Mouse (Mus musculus) layer of hippocampus, adult 11-12 months (tissue): ENCODE measurements at regions not wholly inside any gene's neighbourhood (a gene's known extent, or its start where the extent isn't known, plus 50 kb on each side); places are given as distances from the start of the nearest gene placed in this dataset.
A peak's percentile ranks its signal among the peaks of the same experiment; 100 is the strongest.

ENCODE experiments used
- DNase-seq: peaks from one replicate; pipeline ENCODE4 v3.0.0; 2022; ENCODE audit warnings: low spot score

DNA sequence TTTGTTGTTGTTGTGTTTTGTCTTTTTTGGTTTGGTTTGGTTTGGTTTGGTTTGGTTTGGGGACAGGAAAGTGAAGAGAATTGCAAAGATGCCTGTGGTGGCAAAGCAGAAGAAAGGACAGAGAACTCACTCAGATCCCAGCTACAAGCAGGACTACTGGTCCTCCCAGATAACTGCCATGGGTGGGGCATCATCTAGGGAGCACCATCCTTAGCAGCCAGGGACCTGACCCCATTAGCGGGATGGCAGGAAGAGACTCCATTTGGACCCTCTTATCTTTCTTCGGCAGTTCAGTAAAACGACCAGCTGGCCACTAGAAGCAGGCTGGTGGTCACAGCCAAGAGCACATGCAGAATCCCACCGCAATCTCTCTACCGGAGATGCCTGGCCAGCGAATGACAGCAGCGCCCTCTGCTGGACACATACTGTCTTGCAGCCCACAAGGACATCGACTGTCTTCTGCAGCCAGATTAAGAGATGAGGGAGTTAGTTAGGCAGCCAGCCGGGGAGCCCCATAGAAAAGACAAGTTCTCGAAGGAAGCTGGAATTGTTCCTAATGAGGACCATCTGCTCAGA is 119.8 kb downstream of the Gm9195 start:
- DNase-seq = peak; percentile 80

DNA sequence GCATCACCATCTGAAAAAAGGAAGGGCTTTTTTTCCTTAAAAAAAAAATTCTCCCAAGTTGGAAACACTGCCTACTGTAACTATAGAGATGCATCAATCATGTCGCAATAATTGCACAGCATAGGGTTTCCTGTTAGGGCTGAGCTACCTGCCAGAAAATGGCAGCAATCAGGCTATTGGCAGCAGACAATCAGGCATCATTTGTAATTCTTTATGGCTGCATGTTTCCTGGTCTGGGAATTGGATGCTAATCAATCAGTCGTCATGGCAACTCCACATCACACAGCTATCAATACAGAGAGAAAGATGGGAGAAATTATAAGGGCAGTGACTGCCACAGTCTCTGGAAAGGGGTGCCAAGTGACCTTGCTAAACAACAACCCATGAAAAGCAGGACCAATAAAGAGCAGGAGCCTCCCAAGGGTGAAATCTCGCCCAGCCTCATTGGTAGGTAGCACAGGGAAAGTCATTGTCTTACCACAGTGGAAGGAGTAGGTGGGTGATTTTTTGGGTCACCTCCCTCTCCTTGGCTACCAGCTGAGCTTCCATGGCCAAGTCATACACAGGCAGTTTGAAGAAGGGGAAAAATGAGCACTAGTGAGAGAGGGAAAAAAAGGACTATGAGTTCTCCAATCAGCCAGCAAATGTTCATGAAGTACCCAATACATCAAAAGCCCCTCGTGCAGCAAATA is 130.7 kb downstream of the Gm9195 start:
- DNase-seq = no peak

DNA sequence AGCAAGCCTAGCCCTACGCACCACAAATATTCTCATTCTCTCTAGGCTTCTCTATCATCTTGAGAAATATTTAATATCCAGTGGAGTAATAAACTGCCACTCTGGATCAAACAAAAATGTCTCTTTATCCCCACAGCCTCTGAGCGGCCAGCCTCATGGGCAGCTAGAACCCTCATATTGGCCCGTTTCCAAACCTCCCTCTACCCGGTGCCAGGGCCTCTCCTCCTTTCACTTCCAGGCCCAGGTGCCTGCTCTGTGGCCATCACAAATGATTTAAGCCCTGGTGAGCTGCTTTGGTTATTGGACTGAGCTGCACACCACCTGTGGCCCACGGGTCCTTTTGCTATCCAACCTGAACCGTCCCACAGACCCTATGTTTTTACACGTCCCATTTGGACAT is 131.5 kb downstream of the Gm9195 start:
- DNase-seq = no peak

DNA sequence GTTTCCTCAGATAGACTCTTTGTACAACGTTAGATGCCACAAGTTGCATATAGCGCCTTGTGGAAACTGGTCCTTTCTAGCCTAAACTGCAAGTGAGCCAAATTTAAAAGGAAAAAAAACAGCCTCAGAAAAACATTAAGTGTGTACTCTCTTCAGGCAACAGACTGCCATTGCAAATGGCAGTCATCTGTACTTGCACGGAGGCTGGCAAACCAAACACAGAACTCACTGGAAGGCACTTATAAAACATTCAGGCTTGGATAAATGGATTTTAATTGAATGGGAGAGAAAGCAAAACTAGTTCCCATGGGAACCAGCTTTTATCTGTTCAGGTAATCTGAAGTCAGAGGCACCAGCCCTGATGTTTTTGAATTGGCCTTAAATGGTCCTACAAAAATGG is 133.7 kb downstream of the Gm9195 start:
- DNase-seq = no peak

DNA sequence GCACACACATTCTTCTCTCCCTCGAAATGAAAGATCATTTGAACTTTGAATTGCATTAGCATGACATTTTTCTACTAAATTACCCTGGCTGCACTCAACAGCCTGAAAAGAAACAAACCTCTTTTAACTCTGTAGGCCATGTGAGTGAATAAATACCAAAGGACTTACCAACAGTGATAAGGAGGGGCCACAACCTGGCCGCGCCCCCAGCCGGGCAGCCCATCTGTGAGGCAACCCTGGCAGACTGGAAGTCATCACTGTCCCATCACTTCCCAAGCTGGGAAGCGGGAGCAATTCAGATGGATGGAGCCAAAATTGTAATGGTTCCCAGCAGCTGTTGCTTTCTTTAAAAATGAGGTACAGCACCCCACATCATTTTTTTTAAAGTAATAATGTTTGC is 149.5 kb downstream of the Gm9195 start:
- no peak for DNase-seq

DNA sequence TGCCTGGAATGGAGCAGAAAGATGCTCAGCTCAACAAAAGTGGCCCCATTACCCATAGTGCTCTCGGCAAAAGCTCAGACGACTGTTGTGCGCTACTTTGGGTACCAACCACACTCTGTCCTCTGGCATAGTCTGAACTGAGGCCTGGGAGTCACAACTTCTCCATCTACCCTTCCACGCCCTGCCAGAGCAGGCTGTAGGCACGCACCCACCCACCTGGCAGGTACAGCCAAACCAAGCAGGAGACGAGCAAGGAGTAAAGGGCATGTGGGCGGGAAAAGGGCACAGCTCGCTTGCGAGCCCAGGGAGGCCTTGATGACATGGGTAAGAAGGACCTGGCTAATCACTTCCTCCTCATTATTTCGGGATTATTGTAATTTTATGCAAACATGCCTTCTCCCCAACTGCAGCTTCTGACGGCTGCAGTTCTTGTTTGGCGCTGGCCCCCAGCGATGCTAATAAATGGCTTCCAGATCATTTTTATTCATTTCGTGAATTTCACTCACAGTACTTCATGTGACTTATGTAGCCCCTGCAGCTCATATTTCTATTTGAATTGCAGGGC is 150.0 kb downstream of the Gm9195 start:
- no peak for DNase-seq

DNA sequence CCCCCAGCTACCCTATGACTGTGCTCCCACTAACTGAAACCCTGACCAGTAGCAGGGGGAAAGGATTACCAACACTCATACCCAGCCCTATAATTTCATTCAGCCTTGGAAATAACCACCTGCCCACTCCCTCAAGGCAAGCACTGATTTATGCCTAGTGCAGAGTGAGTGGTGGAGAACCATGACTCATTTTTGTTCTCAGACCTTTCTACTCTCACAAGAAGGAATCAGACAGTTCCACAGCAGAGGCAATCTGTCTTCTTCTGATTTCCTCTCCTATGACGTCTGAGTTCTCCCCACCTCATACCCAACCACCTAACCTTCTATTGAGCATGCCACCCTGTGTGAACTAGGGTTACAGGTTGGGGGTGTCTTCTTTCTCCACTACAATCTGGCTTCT is 153.6 kb downstream of the Gm9195 start:
- no peak for DNase-seq

DNA sequence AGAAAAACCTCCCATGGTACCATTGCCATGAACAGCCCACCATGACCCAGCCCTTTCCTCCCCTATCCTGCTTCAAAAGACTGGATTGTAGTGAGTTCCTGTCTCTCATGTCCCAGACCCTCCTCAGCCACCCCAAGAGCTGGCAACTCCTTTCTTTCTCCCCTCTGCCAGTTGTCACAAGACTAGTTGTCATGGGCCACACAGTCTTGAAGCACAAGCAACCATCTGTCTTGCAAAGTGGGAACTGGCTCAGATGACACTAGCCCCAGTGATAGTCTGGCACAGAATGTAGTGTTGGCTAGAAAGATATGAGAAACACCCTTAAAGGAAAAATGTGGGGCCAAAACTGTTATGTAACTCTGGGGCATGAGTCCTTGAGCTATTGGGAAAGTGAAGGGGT is 187.8 kb downstream of the Gm9195 start:
- DNase-seq = no peak

DNA sequence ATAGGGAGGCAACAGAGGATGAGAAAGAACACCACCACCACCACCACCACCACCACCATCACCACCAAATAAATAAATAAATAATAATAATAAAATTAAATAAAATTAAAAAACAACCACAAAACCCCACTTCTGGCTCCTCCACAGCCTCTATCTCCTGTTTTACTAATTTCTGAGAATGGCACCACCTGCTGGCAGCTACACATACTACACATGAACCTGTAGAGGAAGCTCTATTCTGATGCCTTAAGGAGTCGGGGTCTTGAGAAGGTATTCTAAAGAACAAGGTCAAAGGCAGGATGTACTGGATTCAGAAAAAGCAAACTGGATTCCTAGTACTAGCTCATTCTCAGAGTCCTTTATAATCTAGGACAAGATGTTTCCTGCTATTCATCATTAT is 191.6 kb downstream of the Gm9195 start:
- DNase-seq = peak; percentile 54

DNA sequence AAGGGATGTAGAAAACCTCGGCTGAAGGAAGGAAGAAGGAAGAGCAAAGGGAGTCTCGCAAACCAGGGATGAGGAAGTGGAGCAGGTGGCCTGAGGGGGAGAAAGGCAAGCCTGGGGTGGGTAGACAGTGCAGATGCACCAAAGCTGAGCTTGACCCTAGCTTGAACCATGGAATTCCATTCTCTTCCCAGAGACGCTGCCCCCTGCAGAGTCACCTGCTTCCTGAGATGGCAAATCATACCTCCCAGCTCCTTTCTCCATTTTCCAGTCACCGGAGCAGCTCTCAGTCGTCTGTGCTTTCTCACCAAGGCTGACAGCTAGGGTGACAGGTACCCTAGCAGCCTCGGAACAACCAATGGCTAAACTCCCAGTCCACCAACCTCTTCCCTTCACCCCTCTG is 197.0 kb downstream of the Gm9195 start:
- no peak for DNase-seq

DNA sequence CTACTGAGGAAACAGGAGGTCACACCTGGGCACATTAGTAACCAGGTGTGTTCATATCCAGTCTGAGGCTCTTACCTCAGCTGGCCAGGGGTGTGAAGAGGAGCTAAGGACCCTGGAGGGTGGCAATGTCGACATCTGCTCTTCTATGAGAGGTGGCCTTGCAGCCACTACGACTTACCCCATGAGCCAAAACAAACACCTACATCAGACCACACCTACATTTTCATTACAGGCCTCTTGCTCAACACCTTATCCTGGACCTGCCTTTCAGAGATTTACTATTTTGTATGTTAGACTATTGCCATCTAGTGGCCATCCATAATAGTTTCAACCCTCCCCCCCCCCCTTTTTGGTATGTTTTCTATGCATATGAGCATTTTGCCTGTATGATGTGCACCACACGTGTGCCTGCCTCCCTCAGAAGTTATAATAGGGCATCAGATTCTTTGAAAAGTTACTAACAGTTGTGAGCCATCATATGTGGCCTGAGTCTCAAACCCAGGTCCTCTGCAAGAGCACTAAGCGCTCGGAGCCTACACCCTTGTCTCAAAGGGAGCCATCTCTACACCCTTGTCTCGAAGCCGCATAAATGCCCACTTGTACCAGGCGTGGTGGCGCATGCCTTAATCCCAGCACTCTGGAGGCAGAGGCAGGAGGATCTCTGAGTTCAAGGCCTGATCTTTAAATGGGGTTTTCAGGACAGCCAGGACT is 197.8 kb downstream of the Gm9195 start:
- peak; percentile 6 for DNase-seq

DNA sequence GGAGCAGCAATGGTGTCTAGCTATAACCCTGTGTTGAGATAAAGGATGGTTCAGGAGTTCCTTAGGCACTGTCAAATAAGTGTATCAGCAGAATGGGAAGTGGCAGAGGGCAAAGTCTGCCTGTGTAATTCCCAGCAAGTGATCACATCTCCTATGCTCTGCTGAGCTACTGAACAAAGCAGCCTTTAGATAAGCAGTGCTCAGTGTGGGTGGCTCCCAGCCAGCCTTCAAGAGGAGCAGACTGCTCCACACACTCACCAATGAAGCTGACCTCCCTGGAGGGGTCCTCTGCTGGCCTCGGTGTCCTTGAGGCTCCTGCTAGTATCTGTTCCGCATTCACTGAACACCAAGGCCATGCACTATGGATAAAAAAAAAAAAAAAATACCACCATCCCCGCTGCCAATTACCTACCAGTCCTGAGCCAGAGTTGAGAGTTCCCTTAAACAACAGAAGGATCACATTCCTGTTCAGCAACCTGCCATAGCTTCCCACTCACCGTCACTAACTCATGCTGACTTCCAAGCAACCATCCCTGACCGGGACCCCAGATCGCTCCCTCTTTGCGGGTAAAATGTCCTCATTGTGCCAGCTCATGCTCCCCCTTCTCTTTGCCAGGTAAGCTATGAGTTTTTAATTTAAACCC is 198.9 kb downstream of the Gm9195 start:
- peak; percentile 16 for DNase-seq

DNA sequence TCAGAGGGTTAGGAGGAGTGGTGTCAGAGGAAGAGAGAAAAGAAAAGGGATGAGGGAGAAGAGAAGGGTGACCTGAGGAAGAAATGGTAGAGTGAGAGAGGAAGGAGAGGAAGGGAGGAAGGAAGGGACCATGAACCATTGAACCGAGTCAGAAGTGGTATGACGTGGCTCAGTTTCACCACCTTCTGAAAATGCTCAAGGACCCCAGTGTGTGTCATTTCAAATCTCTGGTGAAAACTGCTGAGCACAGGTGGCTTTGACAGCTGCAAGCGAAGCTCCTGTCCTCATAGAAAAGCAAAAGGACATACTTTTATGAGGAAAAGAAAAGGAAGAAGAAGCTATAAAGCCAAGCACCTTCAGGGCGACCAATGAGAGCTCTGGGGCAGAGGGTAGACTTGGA is 214.3 kb downstream of the Gm9195 start:
- DNase-seq = no peak

DNA sequence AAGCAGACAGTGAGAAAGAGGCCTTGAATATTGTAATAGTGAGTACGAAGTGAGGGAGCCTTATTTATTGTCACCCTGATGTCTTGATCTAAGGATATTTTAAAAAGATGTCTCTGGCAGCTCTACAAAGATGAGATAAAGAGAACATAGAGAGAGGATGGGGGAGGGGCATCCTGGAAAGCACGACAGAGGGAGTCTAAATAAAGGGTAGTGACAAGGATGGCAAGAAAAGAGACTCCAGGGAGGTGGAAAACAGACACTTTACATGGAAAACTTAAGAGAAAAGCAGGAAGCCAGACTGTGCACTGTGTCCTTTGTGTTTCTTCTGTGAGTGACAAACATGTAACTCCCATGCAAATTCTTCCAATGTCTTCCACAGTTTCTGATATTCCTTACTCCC is 232.4 kb downstream of the Gm9195 start:
- no peak for DNase-seq

DNA sequence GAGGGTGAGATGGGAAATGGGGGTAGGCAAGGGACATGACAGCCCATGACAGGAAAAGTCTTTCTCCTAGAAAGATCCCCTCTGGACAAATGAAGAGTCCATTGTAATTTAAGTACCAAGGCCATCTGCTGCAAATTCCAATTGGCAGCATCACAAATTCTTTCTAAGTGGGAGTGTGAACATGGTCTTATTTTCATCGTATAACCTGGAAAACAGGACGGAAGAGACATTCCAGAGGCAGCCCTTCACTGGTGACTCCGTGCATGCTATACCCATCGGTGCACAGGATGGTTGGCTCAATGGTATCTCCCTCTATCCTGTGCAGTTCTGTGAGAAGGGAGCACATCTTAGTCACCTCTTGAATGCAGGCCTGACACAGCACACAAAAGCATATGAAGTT is 249.8 kb downstream of the Gm9195 start:
- no peak for DNase-seq

DNA sequence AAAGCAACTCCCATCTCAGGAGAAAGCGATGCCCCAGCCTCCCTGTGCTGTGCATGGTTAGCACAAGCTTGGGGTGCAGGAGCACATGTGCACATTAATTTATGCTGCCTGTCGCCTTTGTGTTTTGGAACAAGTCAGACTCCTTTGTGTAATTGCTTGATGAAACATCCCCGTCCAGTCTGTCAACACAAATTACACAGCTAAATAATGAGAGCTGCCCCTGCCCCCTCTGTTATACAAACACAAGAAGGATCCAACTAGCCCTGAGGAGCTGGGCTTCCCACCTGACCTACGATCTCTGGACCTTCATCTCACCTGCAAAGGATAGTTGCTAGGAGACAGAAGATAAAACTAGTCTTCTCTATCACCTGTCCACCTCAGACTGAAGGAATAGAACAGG is 251.4 kb downstream of the Gm9195 start:
- DNase-seq = no peak

DNA sequence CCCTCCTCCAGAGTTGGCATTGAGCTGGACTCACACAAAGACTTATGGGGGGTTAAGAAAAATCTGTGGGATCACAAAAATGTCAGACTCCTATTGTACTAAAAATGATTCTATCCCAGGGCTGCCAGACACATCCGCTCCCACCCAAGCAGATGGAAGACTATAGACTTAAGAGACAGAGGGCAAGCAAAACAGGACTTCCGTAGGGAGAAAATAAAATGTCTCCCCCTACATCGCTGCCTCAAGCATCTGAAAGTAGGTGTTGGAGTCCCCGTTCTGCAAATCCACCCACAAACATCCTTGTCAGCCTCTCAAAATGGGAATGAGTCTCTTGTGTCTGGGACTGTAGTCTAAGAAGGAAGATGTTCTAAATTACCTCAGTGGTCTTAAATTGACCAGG is 253.3 kb downstream of the Gm9195 start:
- DNase-seq = no peak

DNA sequence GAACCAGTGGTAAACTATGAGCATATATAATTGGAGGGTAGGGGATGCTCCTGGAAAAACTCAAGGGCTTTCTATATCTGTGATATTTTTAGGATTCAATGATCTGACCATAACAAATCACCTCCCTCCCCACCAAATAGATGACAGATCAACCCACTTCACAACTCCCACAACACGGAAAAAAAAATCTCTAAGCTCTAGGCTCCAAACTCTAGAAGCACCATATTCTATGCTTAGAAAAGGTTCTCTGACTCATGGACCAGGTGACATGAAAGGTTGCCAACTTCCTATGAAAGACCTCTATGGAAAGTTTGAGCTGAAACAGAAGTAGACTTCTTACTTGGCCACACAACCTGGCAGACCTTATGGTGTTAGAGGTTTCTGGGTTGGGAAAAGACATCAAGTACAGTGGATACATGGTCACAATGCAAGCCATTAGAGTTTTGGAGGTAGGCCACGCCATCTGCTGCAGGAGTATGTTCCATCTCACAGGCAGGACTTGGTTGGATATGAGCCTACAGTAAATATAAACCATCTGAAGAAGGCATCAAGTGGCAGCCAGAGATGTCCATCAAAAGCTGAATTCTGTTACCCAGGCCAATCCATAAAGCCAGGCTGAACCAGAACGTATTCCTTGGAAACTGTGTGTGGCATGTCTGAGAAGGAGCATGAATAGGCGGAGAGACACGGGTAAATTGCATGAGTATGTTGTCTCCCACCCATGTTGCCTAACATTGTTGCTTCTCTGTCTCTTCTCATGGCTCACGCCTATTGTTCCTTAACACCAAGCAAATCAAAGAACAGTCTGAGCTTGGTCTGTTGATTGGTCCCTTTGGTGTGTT is 257.2 kb downstream of the Gm9195 start:
- peak; percentile 32 for DNase-seq

DNA sequence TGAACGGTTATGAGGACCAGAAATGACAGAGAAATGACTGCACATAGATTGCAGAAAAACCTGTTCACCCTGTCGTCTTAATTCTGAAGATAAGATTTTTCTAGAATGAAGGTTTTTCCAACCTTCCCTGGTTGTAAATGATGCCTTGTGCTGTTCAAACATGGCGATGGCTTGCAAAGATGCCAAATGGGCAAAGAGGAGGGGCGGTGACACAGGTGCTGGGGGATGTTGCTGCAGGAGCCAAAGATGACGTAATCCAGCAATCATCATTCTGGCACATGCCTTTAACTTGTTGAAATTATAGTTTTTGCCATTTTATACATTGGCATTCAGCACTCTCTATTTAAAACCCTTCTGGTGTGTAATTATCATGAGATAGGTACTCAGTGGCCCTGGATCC is 263.8 kb downstream of the Gm9195 start:
- DNase-seq = no peak

DNA sequence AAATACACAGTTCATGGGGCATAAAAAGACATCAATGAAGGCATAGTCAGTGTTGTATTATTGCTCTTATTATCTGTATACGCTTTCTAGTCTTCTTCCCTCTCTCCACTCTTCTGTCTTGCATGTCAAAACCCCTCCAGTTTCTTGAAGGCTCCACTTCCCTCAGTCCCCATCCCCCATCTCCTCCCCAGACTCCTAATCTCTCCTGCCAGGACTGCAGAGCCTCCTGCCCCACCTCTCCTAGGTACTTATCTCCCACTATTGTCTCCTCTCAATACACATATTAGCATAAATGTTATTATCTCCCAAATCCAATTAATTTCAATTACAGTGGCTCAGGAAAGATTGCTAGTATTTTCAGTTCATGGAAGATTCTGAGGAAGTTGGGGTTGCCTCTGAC is 264.2 kb downstream of the Gm9195 start:
- DNase-seq = no peak

DNA sequence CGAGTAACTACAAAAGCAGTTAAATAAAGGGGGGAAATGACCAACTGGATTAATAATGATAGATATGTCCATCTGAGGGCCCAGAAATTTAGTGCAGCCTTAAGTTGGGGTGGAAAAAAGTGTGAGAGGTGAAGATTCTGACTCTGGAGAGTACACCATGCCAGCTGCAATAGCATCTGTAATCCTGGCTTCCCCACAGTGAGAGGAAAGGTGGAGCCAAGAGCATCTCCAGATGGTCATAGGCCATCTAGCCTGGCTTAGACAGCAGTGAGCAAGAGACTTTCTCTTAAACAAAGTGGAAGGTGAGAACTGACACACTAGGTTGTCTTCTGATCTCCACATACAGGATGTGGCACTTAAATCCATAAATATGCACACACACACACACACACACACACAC is 264.7 kb downstream of the Gm9195 start:
- DNase-seq = no peak

DNA sequence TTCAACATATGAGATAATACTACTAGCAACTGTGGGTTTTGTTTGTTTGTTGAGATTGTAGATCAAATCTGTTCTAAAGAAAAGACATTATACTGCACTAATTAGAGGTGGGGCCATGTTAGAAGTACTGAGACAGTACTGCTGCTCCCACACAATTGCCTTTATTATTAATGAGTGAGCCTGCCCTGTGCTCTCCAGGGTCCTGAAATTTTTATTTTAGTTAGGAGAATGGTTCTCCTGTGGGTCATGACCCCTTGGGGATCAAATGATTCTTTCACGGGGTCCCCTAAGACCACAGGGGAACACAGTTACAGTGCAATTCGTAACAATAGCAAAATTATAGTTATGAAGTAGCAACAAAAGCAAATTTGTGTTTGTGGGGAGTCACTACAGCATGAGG is 268.8 kb downstream of the Gm9195 start:
- DNase-seq = no peak
